Mouse (Mus musculus) testis, adult 2 months (tissue): Measurements from ENCODE around the gene Zfp652. TPM values are rescaled to one million over a fixed set of nuclear protein-coding genes. Genes with fewer than 3 reads are reported as not detected.

Experiments used
- H3K27ac ChIP-seq: fragments of 200-500 bp; 2 replicates; pipeline ENCODE4 v1.5.1; 2012; ENCODE audit warnings: low read depth, low read length; ENCODE audit not compliant: control insufficient read depth, insufficient read depth
- H3K27me3 ChIP-seq: fragments of 200-500 bp; 2 replicates; pipeline ENCODE4 v1.6.1; 2012; ENCODE audit warnings: mild to moderate bottlenecking, low read length, moderate library complexity; ENCODE audit not compliant: control insufficient read depth, insufficient read depth
- H3K36me3 ChIP-seq: fragments of 200-500 bp; 2 replicates; pipeline ENCODE4 v1.6.1; 2012; ENCODE audit warnings: mild to moderate bottlenecking, low read length; ENCODE audit not compliant: control insufficient read depth, insufficient read depth
- H3K4me1 ChIP-seq: fragments of 200-500 bp; 2 replicates; pipeline ENCODE4 v1.6.1; 2012; ENCODE audit warnings: low read length; ENCODE audit not compliant: control insufficient read depth, insufficient read depth
- H3K4me3 ChIP-seq: fragments of 200-500 bp; 2 replicates; pipeline ENCODE4 v1.5.1; 2012; ENCODE audit warnings: low read depth, mild to moderate bottlenecking, low read length, moderate library complexity, mixed read lengths; ENCODE audit not compliant: control insufficient read depth
- CTCF ChIP-seq: fragments of 200-500 bp; IDR thresholded peaks from 2 replicates; pipeline ENCODE4 v1.5.1; 2012; ENCODE audit warnings: low read depth, mild to moderate bottlenecking, inconsistent platforms, low read length, moderate library complexity; ENCODE audit not compliant: control insufficient read depth, insufficient read depth, insufficient replicate concordance
- POLR2A ChIP-seq: fragments of 200-500 bp; IDR thresholded peaks from 2 replicates; pipeline ENCODE4 v1.6.1; 2012; ENCODE audit warnings: low read depth, mild to moderate bottlenecking, inconsistent platforms, low read length, moderate library complexity; ENCODE audit not compliant: control insufficient read depth
- polyA plus RNA-seq: library from polyadenylated mRNA; depleted of rRNA; stranded (reverse); fragments of >200 nt; gene quantifications from 2 replicates; pipeline ENCODE4 v1.2.3, GENCODE M21; 2012

The Zfp652 gene
- polyA plus RNA-seq, 1 experiment: 11.8 TPM

DNA sequence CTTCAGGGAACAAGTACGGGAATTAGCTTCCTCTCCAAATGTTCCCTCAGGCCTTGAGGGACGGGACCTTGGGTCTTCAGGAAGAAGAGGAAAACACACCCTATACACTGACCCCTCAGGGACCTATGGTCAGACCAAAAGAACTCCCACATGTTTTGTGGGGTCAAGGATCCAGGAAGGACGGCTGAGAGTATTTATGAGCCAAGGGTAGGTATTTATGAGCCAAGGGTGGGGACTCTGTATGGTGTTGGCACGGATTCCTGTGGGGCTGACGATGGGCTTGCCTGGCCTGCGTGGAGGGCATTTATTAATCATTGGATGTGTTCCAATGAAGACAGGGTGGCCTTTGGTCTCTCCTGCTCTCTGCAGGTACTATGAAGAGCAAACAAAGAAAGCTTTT lies 124.0 kb downstream of the Zfp652 start:
- Histone ChIP-seq H3K4me1 (peaks cover 3% of the 10 kb centered on the region), H3K4me3 (no peak overlapping the region), H3K36me3 (no peaks in the 10 kb centered on the region), H3K27ac (no peak overlapping the region), H3K27me3 (no peaks in the 10 kb centered on the region)
- TF ChIP-seq POLR2A (no peak), CTCF (no peak)

DNA sequence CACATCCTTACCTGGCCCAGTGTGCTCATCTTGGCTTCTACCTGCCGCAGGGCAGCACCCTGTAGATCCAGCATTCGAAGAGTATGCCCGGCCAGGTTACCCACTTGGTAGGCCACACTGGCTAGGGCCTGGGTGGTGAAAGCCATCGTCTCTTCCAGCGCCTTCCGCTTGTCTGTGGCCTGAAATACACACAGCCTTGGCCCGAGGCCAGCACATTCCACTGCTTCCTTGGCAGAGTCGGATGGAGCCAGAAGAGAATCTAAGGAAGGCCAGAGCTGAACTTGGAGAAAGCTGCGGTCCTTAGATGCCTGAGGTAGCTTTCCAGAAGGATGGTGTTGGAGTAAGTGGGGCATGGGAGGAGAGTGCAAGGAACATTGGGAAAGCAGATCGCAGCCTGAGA lies 124.6 kb downstream of the Zfp652 start, which contains the start of gene Gngt2:
TSS of gene Gngt2 (plus strand) at position 158 of the 400 bp plus-strand sequence.
- H3K4me3 ChIP-seq: no peak within 1 kb of the TSS
- peaks cover 3% of the 10 kb centered on the region for H3K4me1 ChIP-seq
- no peak for TF ChIP-seq CTCF
- TF ChIP-seq POLR2A: no peak
- no peak within 1 kb of the TSS for H3K27ac ChIP-seq
- H3K27me3 ChIP-seq: no peaks in the 10 kb centered on the region
- H3K36me3 ChIP-seq: no peaks in the 10 kb centered on the region

DNA sequence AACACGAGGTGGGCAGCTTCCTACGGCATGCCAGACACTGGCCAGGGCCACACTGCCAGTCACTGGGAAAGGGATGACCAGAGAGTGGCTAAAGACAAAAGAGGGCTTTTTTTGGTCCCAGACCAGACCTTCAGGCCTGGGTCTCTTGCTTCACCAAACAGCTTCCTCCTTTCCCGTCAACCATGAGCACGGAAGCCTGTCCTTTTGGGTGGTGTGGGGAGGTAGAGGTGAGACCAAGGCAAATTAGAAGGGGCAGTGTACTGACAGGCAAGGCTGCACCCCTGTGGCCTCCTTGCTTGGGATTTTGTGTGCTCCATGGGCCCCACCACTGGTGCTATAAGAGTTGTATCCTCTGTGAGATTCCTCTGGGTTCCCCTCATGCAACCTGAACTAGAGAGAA lies 126.1 kb downstream of the Zfp652 start:
- no peak overlapping the region for H3K27ac ChIP-seq

DNA sequence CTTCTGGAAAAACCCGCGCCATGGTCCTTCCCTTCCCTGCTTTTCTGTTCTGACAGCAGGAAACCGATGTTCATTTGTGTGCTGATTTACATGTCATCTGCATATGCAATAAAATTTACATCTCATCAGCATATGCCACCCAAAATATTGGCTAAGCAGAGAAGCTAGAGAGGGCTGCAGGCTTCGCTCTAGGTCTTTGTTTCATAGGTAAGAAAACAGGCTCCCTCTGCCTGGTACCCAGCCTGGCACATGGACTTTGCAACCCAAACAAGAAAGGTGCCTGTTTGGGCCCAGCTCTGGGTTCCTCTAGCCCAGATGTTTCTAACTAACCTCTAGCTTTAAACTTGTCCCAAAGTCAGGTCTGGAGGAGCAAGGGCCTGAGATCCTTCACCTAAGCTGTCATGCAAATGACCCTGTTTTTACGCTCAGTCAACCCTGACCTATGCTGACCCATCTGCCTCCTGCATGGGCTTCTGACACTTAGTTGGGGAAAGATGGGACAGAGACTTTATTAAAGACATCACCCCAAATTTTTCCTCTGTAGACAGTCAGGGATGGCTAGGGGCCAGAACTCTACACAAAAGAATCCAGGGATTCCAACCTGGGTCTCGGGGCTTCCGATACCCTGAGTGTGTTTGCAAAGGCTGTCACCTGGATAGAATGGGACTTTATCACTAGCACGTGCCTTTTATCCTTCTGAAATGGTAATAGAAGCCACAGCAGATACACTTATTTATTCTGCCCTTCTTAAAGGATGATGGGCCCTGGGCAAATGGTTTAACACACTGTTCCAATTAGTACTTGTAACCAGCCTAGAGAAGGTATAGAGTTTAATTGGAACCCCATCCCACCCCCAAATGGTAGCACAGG lies 126.8 kb downstream of the Zfp652 start:
- no peak overlapping the region for H3K27ac ChIP-seq
- H3K4me3 ChIP-seq: no peak overlapping the region
- no peaks in the 10 kb centered on the region for H3K27me3 ChIP-seq
- H3K4me1 ChIP-seq: no peaks in the 10 kb centered on the region; the same call in none of the 2 replicates
- no peaks in the 10 kb centered on the region for H3K36me3 ChIP-seq
- no peak for TF ChIP-seq POLR2A
- no peak for TF ChIP-seq CTCF

More for the DNA sequence above, 126.1 kb downstream of the Zfp652 start:
- no peaks in the 10 kb centered on the region for H3K27me3 ChIP-seq
- H3K36me3 ChIP-seq: no peaks in the 10 kb centered on the region
- H3K4me3 ChIP-seq: no peak overlapping the region
- no peak for TF ChIP-seq CTCF
- TF ChIP-seq POLR2A: no peak
- H3K4me1 ChIP-seq: peaks cover 3% of the 10 kb centered on the region

DNA sequence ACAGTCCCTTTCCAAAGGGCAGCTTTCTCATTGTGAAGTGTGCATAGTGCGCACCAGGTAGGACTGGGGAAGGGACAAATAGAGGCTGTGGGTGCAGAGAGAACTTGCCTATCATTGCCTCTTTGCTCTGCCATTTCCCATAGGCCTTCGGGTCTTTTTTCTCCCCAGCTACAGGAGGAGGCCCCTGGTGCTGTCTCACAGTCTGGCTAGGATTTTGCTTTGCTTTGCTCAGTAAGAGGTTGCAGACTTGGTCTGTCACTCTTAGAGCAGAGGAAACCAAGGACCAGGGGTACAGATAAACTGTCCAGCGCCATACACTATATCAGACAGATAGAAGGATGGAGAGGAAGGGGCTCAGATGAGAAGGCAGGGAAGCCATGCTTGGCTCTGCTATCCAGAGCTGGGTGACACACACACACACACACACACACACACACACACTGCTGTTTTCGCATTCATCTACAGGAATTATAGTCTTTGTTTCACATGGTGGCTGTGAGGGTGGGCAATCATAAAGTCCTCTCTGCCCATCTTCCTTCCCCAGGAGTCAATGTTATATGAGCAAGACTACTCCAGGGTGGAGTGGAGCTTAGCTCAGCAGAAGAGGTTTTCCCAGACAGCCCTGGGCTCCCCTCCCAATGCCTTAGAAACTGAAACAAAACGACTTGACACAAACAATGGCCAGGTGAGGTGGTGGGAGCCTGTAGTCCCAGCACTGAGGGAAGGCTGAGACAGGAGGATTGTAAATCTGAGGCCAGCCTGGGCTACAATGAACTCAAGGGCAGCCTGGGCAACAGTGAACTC lies 128.4 kb downstream of the Zfp652 start:
- no peaks in the 10 kb centered on the region; the same call in 1 of the 2 replicates for H3K4me1 ChIP-seq
- no peak overlapping the region; the same call in 1 of the 2 replicates for H3K4me3 ChIP-seq
- no peak overlapping the region for H3K27ac ChIP-seq
- no peaks in the 10 kb centered on the region for H3K27me3 ChIP-seq
- H3K36me3 ChIP-seq: no peaks in the 10 kb centered on the region
- TF ChIP-seq CTCF: no peak
- no peak for TF ChIP-seq POLR2A

DNA sequence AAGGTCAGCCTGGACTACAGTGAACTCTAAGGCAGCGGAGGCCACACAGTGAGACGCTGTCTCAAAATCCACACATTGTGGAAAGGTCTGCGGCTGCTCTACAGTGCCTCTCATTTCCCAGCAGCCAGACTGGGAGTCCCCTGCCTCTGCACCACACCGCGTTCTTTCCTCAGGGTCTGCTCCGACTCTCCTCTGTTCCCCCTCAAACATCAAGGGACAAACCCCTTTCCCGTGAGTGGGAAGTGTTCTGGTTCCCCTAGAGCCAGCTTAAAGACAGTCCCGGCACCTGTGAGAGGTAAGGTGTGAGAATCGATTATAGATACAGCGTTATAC lies 129.0 kb downstream of the Zfp652 start:
- Histone ChIP-seq H3K4me3 (peak overlapping the region; percentile 4), H3K27me3 (no peaks in the 10 kb centered on the region), H3K4me1 (no peaks in the 10 kb centered on the region; the same call in 1 of the 2 replicates), H3K36me3 (no peaks in the 10 kb centered on the region), H3K27ac (no peak overlapping the region)
- TF ChIP-seq POLR2A (no peak), CTCF (no peak)

DNA sequence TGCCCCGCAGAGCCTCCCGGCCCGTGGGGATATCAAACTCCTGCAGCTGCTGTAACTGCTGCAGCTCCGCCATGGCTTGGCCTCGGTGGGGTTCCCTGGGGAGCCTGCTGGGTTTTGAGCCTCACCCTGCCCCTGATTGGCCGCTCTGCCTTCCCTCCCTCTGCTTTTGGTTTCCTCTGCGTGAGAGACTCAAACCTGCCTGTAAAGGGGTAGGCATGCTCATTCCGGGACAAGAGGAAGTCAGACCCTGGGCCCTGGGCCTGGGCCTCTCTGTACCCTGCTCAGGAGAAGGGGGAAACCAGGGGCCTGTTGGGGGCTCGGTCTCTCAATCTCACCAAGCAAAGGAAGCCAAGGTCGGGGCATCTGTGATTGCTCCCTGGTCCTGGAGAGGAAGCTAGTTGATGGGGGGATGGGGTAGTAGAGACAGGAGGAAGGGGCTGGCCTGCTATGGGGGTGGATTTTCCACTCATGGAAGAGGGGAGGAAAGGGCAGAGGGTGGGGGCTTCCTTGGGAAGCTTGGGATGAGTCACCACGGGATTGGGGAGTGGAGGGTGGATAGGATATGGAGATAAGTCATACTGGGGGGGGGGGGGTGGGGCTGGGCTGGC lies 129.7 kb downstream of the Zfp652 start, which contains the start of gene Abi3:
TSS of gene Abi3 (minus strand) at position 403 of the 608 bp plus-strand sequence.
- H3K27me3 ChIP-seq: no peaks in the 10 kb centered on the region
- TF ChIP-seq CTCF: no peak
- peak within 1 kb of the TSS; percentile 4 for H3K4me3 ChIP-seq
- H3K27ac ChIP-seq: no peak within 1 kb of the TSS
- no peaks in the 10 kb centered on the region for H3K36me3 ChIP-seq
- H3K4me1 ChIP-seq: no peaks in the 10 kb centered on the region; the same call in 1 of the 2 replicates
